Mouse (Mus musculus): ENCODE data around the gene Rnf141.

Gene Rnf141

GRCm38 (mm10) chr7:110770949-110771348 is 73.3 kb downstream of the Rnf141 start:
- intact Hi-C loops (cut with DNase I): no loop called here

DNA sequence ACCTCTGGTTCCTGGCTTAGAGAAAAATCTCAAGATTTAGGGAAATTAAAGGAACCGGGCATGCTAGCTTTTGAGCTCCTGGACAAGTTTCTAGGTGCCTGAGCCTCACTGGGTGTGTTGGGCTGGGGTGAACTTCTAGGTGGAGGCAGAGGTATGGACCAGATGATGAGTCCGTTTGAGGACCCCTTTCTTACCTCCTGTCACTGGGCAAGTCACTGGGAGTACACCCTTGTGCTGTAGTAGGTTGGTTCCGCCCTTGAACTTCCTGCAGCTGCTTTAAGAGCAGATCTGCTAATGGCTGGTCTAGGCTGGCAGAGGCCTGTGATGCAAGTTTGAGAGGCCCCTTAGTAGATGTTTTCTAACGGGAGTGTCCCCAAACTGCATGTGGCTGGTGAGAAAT is 75.2 kb downstream of the Rnf141 start:
- intact Hi-C loops (cut with DNase I): no loop called here

DNA sequence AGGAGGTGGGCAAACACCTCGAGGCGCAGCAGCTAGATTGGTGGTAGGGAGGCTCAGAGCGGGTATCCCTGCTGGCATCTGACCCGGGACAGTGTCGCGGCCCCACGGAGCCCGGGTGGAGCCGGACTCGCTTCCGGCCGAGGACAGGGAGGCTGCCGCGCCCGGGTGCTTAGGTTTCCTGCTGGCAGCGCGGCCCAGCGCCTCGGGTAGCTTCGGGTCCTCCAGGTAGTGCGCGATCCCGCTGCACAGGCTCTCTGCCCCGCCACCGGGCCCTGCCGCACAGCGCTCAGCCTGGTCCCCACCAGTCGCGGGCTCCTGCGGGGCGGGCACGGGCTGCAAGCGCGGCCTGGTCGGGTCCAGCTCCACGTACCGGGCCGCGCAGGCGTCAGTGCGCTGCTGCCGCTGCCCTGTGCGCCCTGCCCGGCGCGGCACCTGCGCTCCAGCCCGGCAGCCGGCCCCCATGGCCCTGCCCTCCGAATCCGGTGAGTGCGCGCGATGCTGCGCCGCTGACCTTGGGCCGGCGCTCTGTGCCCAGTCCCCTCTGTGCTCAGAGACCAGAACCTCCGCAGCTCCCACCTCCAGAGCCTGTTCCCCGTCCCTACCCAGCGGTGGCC is 75.7 kb downstream of the Rnf141 start:
- intact Hi-C loops (cut with DNase I): no loop called here

GRCm38 (mm10) chr7:110768001-110768400 is 76.3 kb downstream of the Rnf141 start, which contains the start of gene Ampd3:
Gene Ampd3 (plus strand): TSS chr7:110768206.
- intact Hi-C loops (cut with DNase I): no loop called here

GRCm38 (mm10) chr7:110762605-110763180 is 81.6 kb downstream of the Rnf141 start:
- intact Hi-C loops (cut with DNase I): no loop called here

DNA sequence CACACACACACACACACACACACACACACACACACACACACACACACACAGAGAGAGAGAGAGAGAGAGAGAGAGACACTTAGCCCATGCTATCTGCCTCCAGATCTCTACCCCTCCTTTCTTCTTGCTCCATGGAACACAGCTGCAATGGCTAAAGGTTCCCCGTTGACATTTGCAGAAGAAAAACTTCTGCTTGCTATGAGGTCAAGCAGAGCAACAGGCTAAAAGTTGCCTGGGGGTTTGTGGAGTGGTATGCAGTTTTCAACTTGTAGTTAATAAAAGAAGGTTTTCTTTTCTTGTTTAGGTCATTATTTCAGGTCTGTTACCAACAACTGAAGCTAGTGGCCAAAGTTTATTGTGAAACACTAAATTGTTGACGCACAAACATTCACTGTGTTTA is 87.8 kb downstream of the Rnf141 start:
- intact Hi-C loops (cut with DNase I): no loop called here

GRCm38 (mm10) chr7:110753926-110754330 is 90.3 kb downstream of the Rnf141 start:
- intact Hi-C loops (cut with DNase I): no loop called here

GRCm38 (mm10) chr7:110753310-110753709 is 90.9 kb downstream of the Rnf141 start:
- intact Hi-C loops (cut with DNase I): no loop called here

- intact Hi-C loops (cut with DNase I): no loop called here
Measured at GRCm38 (mm10) chr7:110751634-110752033, 92.6 kb downstream of the Rnf141 start.

DNA sequence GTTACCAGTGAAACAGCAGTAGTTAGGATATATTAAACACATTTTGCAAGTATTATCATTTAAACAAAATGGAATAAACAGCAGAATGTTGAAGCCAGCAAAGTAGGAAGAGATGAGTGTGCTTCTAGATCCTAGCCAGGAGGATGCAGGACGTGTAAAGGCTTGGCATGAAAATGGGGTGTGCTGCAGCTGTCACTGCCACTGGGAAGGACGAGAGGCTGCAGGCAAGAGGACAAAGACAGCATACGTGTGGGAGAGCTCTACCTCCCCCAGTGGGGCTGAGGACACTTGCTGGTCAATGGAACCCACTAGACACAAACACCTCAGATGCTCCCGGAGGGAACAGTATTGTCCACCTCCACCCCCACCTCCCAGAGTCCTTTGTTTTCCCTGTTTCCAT is 93.4 kb downstream of the Rnf141 start:
- intact Hi-C loops (cut with DNase I): no loop called here

Small RNA genes within 50 kb of the gene (microRNA-seq; reads per million reads assigned to microRNA genes)
- gene Gm47282: 0 to 0.11 reads per million in 2 experiments

Measured in adrenal gland (tissue).